Mouse (Mus musculus) v-Abl transformed pro-B cells (cell line): ENCODE data around the gene Zfp626.
"Not testable (repeated sequence)": the region's sequence is repeated elsewhere in the genome, so short reads cannot be mapped to it uniquely, and the experiment has no call there.

Experiments used
- in situ Hi-C, 2 experiments: fragments of 400-800 bp; cut with MboI; formaldehyde crosslinking; loops; one replicate each; pipeline ENCODE4 v1.15.1; 2025; ENCODE audit not compliant: unreplicated experiment in 2 of 2

Gene Zfp626

DNA sequence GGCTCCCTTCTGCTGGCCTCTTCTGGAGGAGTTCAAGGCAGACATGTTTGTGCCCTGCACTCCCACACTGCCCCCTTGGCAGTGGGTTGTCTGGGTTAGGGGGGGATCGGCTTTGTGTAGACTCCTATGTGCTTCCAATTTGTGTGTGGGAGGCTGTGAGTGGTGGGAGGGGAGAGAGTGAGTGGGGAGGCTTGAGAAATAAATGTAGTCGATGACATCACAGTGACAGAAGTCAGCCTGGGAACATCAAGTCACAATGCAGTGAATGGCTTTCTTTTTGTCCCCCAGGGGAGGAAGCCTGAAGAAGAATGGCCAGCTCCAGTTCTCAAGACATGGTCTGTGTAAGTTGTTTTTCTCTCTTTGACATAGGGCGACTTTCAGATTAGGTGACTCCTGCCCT is at the start of gene Zfp626:
Gene Zfp626 (plus strand): TSS at position 301 of the 400 bp plus-strand sequence.
- in situ Hi-C loops, result not testable (repeated sequence)

DNA sequence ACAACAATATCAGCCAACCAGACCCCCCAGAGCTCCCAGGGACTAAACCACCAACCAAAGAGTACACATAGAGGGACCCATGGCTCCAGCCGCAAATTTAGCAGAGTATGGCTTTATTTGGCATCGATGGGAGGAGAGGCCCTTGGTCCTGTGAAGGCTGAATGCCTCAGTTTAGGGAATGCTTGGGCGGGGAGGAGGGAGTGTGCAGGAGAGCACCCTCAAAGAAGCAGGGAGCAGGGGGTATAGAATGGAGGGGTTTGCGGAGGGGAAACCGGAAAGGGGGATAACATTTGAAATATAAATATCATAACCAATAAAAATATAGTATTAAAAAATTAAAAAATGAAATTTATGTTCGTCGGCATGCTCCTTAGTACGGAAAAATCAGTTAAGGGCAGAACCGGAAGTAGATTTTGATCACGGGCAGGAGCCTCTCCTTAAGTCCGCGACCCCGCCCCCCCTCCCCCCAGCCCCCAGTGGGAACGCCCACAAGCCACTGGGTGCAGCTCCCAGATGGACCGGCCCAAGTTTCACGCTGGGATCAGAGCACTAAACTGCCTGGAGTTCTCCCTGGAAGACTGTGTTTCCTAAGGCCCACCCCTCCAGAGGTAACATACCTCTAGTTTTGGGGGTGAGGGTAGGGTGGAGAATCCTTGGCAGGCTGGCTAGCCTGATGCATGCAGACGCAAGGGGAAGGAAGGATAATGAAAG is 41.7 kb upstream of the Zfp626 start:
- in situ Hi-C loops, result no loop called here

DNA sequence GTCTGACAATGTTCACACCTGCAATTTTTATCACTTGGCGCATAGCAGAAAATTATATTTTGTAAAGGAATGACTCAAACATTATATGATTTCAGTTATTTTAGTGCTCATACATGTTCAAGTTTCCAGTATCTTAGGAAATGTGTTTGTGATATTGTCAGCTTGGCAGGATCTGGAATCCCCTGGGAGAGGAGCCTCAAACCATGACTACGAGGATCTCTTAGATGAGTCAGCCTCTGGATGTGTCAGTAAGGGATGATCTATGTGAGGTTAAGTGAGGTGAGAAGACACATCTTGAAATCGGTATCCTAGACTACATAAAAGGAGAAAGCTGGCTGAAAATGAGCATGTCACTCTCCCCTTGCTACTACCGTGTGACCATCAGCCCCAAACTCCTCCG is 17.7 kb upstream of the Zfp626 start:
- in situ Hi-C loops, result no loop called here

DNA sequence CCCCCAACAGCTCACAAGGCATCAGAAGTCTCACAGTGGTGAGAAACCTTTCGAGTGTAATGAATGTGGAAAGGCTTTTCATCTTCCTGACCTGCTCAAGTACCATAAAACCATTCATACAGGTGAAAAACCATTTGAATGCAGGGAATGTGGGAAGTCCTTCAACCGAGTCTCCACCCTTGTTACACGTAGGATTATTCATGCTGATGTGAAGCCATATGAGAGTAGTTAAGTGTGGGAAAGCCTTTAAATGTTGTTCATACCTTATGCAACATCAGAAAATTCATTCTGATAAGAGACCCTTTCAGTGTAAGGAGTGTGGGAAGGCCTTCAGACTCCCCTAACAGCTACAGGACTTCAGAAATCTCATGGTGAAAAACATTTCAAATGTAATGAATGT is 13.1 kb upstream of the Zfp626 start:
- in situ Hi-C loops, result not testable (repeated sequence)

DNA sequence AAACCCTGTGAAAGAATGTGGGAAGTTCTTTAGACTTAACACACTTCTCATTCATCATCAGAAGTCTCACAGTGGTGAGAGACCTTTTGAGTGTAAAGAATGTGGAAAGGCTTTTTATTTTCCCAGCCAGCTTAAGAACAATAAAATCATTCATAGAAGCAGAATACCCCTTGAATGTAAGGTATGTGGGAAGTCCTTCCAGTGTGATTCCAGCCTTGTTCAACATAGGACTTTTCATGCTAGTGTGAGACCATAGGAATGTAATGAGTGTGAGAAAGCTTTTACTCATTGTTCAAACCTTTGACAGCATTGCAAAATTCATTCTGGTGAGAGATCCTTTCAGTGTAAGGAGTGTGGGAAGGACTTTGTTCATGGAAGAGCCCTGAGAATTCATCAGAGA is 12.4 kb upstream of the Zfp626 start:
- in situ Hi-C loops, result no loop called here

DNA sequence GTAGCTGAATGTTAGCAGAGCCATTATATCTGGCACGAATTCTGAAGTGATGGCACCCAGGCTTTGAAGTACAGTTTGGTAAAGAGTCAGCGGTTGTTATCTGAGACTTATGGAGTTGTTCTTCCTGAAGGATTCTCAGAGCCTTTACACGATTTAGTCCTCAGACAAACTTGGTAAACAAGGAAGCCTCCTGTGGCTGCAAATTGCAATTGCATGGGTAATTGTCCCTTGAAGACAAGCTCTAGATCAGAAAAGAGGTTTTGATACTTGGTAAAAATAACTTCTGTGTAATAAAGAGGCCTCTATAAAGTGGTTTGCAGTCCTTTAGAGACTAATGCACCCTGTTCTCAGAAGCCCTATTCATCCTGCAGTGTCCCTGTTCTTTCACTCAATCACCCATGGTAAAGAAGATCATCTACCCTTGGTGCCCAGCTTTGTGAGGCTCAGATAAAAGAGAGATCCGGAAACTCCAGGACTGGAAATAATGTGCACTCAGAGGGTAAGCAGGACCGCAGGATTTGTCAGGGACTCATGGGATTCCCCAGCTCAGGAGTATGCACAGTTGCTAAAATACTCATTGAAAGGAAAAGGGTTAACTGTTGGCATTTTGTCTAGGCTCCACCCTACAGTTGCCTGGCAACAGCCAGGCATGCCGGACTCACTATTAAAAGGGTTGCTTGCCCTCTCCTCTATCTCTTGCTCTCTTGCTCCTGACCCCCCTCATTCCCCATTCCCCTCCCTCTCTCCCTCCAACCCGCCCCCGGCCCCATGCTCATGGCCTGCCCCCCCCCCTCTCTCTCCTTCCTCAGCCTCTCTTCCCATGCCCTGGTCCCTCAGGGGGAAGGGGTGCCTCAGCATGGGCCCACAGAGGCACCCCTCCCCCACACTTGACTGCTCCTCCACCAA is 8.8 kb upstream of the Zfp626 start:
- in situ Hi-C loops, result no loop called here

DNA sequence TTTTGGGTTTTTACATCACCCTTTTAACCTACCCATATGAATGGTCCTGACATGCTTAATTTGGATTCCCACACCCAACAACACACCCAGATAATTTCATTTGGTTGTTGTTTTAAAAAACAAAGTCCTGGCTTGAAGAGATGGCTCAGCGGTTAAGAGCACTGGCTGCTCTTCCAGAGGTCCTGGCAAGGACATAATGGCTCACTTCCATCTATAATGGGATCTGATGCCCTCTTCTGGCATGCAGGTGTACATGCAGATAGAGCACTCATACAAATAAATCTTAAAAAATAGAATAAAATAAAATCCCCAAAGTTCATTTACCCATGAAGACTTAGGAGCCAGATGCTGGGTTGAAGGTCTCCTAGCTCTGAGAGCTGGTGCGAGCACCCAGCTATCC is 5.9 kb upstream of the Zfp626 start:
- in situ Hi-C loops, result loop anchor here in 1 of 2 experiments (5.0 kb wide), 1 partner anchor 109 kb away; no protein-coding TSS in a partner anchor

DNA sequence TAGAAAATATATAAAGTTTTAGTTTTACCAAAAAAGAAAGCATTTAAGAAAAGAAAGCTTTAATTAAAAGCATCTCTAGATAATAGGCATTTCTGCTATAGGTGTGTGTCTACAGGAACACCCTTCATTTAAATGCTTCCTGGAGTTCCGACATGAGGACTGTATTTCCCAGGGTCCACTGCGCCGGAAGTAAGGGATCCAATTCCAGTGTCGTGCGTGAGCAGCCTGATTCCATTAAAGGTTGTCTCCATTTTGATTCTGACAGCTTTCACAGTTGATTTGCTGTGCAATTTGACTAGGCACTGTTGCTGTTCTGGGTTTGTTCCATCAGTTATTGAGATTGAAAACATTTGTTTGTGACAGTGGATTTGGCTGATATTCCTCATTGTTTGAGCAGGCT is 4.0 kb upstream of the Zfp626 start:
- in situ Hi-C loops, result loop anchor here in 1 of 2 experiments (5.0 kb wide), 1 partner anchor 111 kb away; no protein-coding TSS in a partner anchor

DNA sequence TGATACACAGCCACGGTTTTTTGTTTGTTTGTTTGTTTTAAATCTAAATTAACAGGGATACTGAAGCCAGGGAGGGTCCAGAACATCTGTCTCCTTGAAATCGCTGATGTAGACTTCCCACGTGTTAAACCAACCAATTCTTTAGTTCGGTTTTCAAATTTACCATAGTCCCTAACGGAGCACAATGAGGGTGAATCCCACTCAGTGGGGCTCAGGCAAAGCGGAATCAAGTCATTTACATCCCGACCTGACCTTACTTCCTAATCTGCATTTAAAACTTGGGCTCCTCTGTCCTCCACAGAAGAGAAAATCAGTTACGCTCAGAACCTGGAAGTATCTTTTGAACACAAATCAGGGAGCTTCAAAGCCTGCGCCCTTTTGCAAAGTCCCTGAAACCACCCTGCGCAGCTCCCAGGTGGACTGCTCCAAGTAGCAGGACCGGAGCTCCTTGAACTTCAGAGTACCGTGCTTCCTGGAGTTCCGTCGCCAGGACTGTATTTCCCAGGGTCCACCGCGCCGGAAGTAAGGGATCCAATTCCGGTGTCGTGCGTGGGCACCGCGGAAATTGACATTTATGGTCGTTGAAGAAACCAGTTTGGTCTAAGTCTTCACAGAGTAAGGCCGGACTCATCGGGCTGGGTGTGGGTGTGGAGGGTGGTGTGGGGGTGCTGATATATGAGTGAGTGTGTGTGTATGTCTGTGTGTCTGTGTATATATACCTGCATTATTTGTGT is 2.5 kb upstream of the Zfp626 start:
- in situ Hi-C loops, result loop anchor here in 1 of 2 experiments (5.0 kb wide), 1 partner anchor 112 kb away; no protein-coding TSS in a partner anchor

DNA sequence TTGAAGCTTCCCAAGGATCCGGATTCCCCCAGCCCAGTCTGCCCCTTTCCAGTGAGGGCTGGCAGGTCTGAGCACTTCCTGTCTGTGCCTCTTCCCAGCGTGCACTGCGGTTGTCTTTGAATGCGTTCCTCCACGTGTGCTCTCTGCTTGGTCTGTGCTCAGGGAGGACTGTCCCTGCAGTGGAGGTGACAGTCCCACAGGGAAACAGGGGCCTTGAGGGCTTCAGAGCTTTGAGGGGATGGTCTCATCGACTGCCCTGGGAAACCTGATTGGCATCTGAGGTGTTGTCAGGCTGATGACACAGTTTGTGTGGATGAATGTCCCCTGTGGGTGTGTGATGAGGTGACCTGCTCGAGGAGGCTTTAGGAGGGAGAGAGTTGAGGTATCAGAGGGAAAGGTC is 309 bp downstream of the Zfp626 start:
- in situ Hi-C loops, result not testable (repeated sequence)

DNA sequence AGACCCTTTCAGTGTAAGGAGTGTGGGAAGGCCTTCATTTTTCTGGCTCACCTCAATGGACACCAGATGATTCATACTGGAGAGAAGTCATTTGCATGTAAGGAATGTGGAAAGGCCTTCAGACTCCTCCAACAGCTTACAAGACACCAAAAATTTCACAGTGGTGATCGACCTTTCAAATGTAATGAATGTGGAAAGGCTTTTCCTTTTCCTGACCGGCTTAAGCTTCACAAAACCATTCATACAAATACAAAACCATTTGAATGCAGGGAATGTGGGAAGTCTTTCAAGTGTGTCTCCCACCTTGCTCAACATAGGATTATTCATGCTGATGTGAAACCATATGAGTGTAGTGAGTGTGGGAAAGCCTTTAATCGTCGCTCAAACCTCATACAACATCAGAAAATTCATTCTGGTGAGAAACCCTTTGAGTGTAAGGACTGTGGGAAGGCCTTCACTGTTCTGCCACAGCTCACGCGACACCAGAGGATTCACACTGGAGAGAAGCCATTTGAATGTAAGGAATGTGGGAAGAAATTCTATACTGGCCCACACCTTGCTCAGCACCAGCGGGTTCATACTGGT is 11.6 kb downstream of the Zfp626 start:
- in situ Hi-C loops, result no loop called here

DNA sequence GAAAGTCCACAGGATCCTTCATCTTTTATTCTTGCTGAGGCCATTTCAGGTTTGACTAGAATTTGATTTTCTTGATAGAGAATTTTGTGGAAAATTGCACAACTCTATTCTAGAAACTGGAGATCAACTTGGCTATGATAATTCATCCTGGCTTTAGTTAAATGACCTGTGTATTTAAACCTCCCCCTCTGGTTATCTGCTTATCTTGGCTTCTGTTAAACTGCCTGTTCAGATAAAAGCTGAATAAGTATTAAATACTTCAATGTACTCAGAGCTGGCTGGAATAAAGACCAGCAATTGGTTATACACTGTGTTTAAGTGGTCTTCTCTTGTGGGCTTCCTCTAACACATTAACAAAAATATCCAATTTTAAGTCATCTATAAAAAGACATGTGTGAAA is 15.6 kb downstream of the Zfp626 start:
- in situ Hi-C loops, result no loop called here

DNA sequence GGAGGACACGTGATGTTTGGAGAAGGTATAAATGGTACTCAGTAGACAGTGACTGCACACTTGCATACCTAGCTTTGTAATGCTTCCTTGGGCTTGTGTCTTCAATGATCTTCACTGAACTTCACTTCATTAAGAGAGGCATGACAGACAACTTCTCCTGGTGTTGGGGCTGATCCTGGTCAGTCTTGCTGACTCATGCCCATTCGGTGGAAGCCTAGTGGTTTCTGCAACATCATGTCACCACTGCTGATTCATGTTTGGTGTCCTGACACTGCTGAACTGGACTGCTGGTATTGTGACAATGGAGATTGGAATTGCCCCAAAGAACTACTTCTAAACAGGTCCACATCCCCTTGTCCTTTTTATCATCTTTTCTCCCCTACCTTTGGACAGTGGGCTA is 27.1 kb downstream of the Zfp626 start:
- in situ Hi-C loops, result no loop called here

DNA sequence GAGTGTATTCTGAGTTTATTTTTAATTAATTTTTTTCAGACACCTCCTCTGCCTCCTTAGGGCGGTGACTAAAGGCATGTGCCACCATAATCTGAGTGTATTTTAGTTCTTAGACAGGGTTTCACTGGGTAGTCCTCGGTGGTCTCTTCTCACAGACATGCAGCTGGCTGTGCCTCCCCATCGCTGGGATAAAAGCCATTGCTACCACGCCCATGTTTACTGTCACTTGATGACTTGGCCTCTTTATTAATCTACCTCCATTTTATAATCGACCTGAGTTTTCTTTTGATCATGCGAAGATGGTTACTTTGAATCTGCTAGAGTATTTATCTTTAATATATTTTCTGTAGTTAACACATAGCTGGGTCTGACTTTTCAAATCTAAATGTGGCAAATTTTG is 30.9 kb downstream of the Zfp626 start:
- in situ Hi-C loops, result loop anchor here in 1 of 2 experiments (5.0 kb wide), 1 partner anchor 89 kb away; the partner anchor contains the start of gene Zfp974

DNA sequence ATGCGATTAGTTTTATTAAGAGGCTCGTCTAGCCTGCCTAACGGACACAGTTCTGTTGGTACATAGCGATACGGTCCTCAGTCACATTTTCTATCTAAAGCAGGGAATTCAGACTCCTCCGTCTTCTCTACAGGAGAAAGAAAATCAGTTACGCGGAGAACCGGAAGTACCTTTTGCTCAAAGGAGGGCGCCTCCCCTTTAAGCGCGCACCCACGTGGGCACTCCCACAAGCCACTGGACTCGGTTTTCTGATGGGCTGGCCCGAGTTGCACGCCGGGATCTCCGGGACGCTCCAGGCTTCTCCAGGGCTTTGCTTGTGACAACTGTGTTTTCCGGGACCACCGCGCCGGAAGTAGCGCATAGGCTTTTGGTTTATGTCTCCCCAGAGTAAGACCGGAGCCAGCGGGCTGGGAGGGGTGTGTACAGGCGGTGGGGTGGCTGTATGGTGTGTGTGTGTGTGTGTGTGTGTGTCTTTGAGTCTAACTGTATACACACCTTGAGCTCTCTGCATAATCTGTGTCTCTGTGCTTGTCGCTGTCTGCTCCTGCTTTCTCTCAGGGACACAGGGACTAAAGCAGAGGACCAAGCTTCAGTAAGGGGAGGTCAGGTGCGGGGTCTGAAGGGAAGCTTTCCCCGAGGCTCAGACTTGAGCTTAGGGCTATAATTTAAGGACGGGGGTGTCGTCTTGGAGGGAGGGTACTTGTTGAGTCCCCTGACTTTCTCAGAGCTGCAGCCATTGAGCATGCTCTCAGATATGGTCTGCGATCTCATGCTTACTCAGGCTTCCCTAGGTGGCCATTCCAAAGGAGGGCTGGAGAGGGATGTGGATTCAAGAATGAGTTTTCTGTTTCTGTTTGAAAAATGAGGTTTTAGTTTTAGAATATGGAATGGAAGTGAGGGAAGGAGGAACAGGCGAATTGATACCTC is 31.6 kb downstream of the Zfp626 start, which contains the start of gene Zfp59:
Gene Zfp59 (plus strand): TSS at position 285 of the 927 bp plus-strand sequence.
- in situ Hi-C loops, result loop anchor here in 1 of 2 experiments (5.0 kb wide), 1 partner anchor 89 kb away; the partner anchor contains the start of gene Zfp974

DNA sequence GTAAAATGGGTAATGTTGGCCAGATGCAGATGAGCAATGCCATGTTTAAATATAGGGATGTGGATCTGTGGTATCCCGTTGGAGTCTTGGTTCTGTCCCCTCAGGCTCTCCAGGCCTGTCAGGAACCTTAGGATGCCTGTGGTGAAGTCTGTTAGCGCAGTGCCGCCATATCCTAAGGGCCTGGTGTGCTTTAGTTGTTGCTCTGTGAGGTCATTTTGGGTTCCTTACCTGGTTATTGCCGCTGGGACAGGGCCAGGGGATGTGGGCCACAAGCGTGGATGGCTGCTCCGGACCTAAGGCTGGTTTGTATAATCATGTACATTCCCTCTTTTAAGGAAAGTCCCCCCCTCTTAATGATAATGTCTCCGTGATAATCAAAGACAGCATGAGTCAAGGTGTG is 32.6 kb downstream of the Zfp626 start:
- in situ Hi-C loops, result loop anchor here in 1 of 2 experiments (5.0 kb wide), 1 partner anchor 88 kb away; the partner anchor contains the start of gene Zfp974

DNA sequence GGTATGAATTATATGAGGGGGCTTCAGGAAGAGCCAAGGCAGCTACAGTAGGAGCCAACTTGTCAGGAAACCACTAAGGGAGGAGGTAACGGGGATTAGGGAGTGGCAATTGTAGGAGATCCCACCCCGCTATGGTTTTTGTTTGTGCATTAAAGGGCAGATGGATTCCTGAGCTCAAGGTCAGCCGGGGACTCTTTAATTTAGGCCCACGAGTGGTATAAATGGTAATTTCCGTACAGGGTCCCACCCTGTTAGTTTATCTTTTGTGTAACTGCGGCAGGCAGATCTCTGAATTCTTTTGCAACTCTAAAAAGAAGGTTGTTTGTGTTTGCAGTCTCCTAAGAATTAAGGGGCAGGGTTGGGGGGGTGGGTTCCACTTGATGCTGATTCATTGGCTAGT is 33.1 kb downstream of the Zfp626 start:
- in situ Hi-C loops, result no loop called here

DNA sequence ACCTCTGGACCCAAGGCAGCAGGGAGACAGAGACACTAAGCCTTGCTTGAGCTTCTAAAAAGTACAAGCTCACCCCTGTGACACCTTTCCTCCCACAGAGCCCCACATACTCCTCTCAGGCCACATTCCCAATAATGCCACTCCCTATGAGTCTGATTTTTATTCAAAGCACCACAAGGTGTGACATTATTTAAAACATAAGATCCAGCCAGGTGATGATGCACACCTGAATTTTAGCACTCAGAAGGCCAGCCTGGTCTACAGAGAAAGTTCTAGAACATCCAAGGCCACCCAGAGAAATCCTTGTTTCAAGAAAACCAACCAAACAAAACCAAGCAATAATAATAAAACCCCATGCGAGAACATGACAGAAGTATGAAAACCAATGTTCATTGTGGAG is 50.2 kb downstream of the Zfp626 start, which contains the start of gene Zfp607a:
Gene Zfp607a (plus strand): TSS at position 301 of the 400 bp plus-strand sequence.
- in situ Hi-C loops, result no loop called here
